Mouse (Mus musculus) left cerebral cortex, adult 18-20 months (tissue): ENCODE results near the gene Aldh1l1. TPM values are rescaled to one million over a fixed set of nuclear protein-coding genes. Genes with fewer than 3 reads are reported as not detected.

Source experiments
- total RNA-seq, 2 experiments: library from RNA; stranded (reverse); gene quantifications; 2 replicates each; pipeline ENCODE4 v1.2.3; 2021

Aldh1l1 gene
- total RNA-seq, 2 experiments from 2014 or later = 46.6 to 54.5 TPM

Other genes starting within 250 kb of the Aldh1l1 start
- gene Vmn1r54, start 240.1 kb upstream of the Aldh1l1 start, total RNA-seq = not detected
- gene BC048671, start 185.2 kb upstream of the Aldh1l1 start, total RNA-seq = not detected
- gene Chst13, start 161.2 kb upstream of the Aldh1l1 start, total RNA-seq = not detected
- gene Uroc1, start 153.1 kb upstream of the Aldh1l1 start, total RNA-seq = not detected
- 10 to 100 TPM; 30.9 to 31.9 TPM for gene Zxdc, start 116.9 kb upstream of the Aldh1l1 start, total RNA-seq
- 1 to 10 TPM; 4.9 to 5.3 TPM for gene Cfap100, start 57.6 kb upstream of the Aldh1l1 start, total RNA-seq
- 10 to 100 TPM; 23.9 to 24.8 TPM for gene Klf15, start 23.9 kb upstream of the Aldh1l1 start, total RNA-seq
- gene Slc41a3, start 118.3 kb downstream of the Aldh1l1 start, total RNA-seq = 1 to 10 TPM; 4.4 to 5.0 TPM